Mouse (Mus musculus) granulocyte monocyte progenitor cell, adult 5-6 weeks (primary cell): ENCODE data around the gene Polr1a. TPM values are rescaled to one million over a fixed set of nuclear protein-coding genes. Genes with fewer than 3 reads are reported as not detected.

Experiments
- ATAC-seq: replicated peaks from 2 replicates; pipeline ENCODE4 v1.8.0; 2016; ENCODE audit warnings: mild to moderate bottlenecking, moderate TSS enrichment, inconsistent platforms; ENCODE audit not compliant: poor library complexity, severe bottlenecking
- total RNA-seq, 2 experiments: library from RNA; stranded (forward) in 1 of 2; stranded (reverse) in 1 of 2; fragments of 200-712, 200-1000 nt in 1 of 2; fragments of >200 nt in 1 of 2; fragmentation: Nextera tagmentation in 1 of 2; gene quantifications; 2 replicates each; pipeline ENCODE4 v1.2.3; 2014 to 2017

The Polr1a gene
- total RNA-seq (2014; fragmentation: Nextera tagmentation): 40.1 and 78.8 TPM in 2 replicates
- 83.1 and 91.6 TPM in 2 replicates for total RNA-seq (2017)

DNA sequence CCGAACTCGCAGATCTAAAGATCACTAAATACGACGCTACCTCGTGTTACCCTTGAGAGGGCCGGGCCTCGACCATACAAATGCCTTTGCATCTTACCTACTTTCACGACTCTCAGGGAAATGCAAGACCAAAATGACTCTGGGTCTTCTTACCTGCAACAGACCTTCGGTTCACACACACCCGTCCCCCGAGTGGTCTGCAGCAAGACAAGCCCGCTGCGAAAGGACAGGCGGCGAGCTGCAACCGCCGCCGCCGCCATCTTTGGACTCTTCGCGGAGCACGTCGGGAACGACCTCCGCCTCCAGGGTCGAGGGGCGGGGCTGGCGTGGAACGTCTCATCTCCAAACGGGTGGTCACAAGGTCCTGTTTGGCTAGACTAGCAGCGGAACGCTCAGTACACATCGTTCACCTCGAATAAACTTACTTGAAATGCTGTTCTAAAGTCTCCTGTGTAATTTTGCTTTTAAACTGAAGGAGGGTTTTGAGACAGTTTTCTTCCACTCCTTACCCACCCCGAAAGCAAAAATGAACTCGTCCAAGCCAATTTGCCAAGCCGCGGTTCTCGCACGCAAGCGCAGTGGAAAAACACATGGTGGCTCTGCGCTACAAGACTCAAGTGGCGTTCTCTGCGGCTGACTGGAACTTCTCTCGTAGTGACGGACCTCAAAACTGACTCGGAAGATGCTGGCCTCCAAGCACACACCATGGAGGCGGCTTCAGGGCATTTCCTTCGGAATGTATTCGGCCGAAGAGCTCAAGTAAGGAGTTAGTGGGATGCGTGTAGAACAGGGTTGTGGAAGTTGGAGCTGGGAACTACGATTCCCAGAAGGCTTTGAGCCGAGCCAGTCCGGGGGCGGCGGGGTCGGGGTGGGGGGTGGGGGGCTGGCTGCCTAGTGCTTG, at the start of gene Polr1a, which contains the start of gene Ptcd3:
Polr1a (plus strand) TSS at position 573 of the 901 bp plus-strand sequence.
Ptcd3 (minus strand) TSS at position 270 of the 901 bp plus-strand sequence.
- peak; percentile 94 for ATAC-seq

GRCm38 (mm10) chr6:71867751-71868150, 41.1 kb upstream of the Polr1a start:
- ATAC-seq: no peak

DNA sequence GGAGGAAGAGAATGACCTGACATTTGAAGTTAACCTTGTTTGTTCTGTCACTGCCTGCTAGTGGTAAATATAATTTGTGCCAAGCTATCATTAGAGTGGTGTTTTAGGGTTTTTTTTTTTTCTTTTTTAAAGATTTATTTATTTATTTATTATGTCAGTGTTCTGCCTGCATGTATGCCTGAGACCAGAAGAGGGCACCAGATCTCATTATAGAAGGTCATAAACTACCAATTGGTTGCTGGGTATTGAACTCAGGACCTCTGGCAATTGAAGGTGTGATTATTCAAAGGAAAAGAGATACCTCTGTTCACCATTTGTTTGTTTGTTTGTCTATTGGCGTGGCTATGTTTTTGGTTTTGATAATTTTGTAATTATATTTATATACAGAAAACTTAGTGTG, 40.0 kb upstream of the Polr1a start:
- ATAC-seq: no peak

GRCm38 (mm10) chr6:71871396-71871795, 37.5 kb upstream of the Polr1a start:
- ATAC-seq: no peak

GRCm38 (mm10) chr6:71877965-71878760, 30.7 kb upstream of the Polr1a start:
- ATAC-seq: peak; percentile 57

GRCm38 (mm10) chr6:71893263-71893662, 15.6 kb upstream of the Polr1a start:
- no peak for ATAC-seq

- no peak for ATAC-seq
Measured at GRCm38 (mm10) chr6:71907702-71908235, 1.1 kb upstream of the Polr1a start.

GRCm38 (mm10) chr6:71909384-71909783, 531 bp downstream of the Polr1a start:
- no peak for ATAC-seq

- peak; percentile 30; the same call in 1 of the 2 replicates for ATAC-seq
Measured at GRCm38 (mm10) chr6:71909840-71910239, 987 bp downstream of the Polr1a start.

DNA sequence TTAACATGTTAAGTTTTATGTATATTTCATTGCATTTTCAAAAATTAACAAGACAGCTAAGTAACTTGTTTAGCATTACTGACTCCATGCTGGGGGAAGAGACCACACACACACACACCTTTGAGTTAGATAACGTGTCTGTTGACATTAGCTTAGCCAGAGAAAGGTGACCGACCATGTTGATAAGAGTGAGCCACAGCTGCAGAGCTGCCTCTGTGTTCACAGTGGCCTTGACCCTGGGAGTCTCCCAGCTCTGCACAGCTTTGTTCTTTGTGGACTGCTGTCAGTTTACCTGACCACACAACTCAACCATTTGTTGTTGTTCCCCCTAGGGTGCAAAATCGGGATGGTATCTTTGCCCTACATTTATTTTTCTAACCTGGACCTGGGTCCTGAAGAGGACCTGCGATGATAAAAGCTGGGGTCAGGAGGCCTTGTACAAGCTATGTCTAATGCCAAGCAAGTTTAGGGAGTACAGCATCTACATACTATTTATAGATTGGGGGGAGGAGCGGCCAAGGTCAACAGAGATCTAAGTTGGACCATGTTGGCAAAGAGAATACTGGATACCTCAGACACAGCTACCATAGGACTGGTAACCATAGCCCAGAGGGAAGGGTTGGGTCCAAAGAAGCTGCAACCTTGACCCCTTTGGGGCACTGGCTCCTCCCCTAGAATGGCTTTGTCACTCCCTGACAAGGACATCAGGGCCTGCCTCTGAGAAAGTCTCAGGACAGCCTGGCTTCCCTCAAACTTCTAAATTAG, 3.0 kb downstream of the Polr1a start:
- ATAC-seq: no peak

DNA sequence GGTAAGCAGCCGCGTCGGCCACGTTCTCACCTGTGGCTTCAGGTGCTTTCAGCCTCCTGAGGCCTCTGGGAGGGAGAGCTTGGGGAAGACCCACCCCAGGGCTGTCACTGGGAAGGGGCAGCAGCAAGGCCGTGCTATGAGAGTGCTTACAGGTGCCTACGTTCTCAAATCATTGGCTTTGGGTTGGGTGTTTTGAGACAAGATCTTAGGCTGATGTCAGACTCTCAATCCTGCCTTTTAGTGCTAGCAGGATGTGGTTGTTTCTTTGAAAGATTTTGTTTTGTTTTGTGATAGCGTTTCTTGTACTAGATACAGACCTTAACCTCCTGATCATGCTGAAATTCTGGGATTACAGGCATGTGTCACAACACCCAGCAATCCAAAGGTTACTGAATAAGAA, 11.9 kb downstream of the Polr1a start:
- ATAC-seq: no peak

- ATAC-seq: peak; percentile 49
Measured at GRCm38 (mm10) chr6:71925233-71925632, 16.4 kb downstream of the Polr1a start.

DNA sequence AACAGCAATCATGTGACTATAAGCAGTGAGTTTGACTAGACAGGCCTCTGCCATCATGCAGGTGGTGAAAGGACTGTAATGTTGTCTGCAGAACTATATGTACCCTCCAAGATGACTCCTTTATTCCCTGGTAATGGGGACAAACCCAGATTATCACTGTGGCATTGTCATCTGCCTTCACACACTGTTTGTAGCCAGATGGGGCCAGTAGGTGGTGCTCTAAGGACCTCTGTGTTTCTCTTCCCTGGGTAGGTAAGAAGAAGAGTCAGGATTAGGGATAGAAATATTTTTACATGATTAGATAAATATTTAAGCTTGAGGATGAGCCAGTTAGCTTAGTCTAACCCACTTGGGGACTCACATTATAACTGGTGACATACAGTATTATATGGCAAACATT, 19.1 kb downstream of the Polr1a start:
- no peak for ATAC-seq

DNA sequence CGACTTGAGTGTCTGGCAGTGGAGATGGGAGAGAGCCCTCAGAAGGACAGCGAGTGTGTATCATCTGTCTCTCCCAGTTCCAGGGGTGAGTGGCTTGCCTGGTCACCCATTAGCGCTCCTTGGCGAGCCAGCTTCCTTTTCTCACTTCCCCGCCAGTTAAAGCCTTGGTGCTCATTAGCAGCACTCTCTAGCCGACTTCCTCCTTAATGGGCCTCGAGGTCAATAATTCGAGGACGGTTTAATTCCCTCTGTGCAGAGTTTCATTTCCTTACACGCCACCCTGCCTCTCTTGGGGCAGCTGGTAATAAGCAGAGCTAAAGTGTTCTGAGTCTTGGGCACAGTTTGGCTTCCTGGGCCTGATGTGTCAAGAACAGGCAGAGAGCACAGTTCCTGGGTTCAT, 21.2 kb downstream of the Polr1a start:
- ATAC-seq: peak; percentile 88

DNA sequence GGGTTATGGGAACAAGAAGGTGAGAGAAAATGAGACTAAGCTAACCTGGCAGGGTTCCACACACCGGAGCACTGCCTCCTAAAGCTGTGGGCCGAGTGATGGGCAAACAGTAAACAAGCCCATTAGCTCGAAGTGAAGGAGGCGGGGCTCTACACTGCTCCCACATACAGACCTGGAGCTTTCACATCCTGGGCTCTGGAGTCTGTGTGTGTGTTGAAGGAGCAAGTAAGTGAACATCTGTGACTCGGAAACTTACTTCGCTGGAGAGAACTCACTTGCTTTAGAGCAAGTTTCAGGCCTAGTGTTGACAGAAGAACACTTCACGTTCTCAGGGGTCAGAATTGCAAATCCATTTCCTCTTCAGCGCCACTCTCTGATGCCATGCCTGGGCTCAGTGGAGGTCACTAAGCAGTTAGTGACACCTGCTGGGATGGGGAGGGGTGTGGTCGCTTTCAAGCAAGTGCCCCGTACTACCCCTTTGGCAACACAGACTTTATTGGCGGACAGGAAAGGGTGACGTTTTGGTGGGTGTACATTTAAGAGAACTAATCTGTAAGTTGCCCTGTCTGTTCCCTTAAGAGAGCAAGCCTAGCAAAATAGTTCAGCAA, 22.1 kb downstream of the Polr1a start:
- ATAC-seq: peak; percentile 29; the same call in 1 of the 2 replicates

- ATAC-seq: no peak
Measured at GRCm38 (mm10) chr6:71932347-71932746, 23.5 kb downstream of the Polr1a start.

DNA sequence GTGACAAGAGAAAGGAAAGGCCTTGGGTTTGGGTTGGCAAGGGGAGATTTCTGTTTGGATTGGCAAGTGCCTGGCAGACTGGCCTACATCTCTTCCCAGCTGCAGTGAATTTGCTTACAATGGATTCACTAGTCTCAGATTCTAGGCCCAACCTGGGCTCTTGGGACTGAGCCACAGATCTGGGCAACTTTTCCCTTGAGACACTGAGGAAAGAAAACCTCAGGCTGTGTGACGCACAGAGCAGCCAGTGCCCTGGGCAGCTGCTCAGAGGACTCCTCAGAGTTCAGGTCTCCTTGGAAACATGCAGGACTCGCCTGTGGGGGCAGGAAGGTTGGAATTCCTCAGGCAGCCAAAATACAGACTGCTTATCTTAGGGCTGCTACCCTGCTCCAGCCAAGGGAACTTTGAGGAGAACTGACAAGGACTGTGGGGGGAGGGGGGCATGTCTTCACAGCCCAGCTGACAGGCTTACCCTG, 25.3 kb downstream of the Polr1a start:
- no peak for ATAC-seq

GRCm38 (mm10) chr6:71935737-71936136, 26.9 kb downstream of the Polr1a start:
- no peak for ATAC-seq

- no peak for ATAC-seq
Measured at GRCm38 (mm10) chr6:71940912-71941311, 32.1 kb downstream of the Polr1a start.
